Mouse (Mus musculus) gastrocnemius, adult 8-10 months (tissue): ENCODE measurements around the gene Ago3. TPM values are rescaled to one million over a fixed set of nuclear protein-coding genes. Genes with fewer than 3 reads are reported as not detected.

ENCODE experiments used
- total RNA-seq, 4 experiments: library from RNA; stranded (reverse); gene quantifications; 2 replicates each; pipeline ENCODE4 v1.2.4; 2022

Ago3 gene
- total RNA-seq, 4 experiments from 2014 or later = 6.8 to 11.5 (median 8.0) TPM

Other genes starting within 250 kb of the Ago3 start
- gene Thrap3, start 226.8 kb downstream of the Ago3 start, total RNA-seq = 100 to 1,000 TPM in 3 of 4 experiments, 10 to 100 TPM in 1; 95.8 to 107 (median 105) TPM
- gene Map7d1, start 173.2 kb downstream of the Ago3 start, total RNA-seq = 100 to 1,000 TPM; 138 to 195 (median 173) TPM
- gene Trappc3, start 167.2 kb downstream of the Ago3 start, total RNA-seq = 10 to 100 TPM; 19.7 to 23.2 (median 22.3) TPM
- 1 to 10 TPM in 2 of 4 experiments, under 1 TPM in 2; 0.46 to 1.6 (median 1.1) TPM for gene Col8a2, start 142.8 kb downstream of the Ago3 start, total RNA-seq
- gene Adprhl2, start 107.9 kb downstream of the Ago3 start, total RNA-seq = 1 to 10 TPM; 8.1 to 9.5 (median 9.0) TPM
- gene Tekt2, start 103.9 kb downstream of the Ago3 start, total RNA-seq = under 1 TPM in 3 of 4 experiments, not detected in 1; 0.17 to 0.87 (median 0.40) TPM
- gene Ago1, start 39.0 kb upstream of the Ago3 start, total RNA-seq = 1 to 10 TPM; 5.1 to 6.8 (median 6.0) TPM
- gene Ago4, start 103.9 kb upstream of the Ago3 start, total RNA-seq = 1 to 10 TPM; 4.8 to 6.6 (median 5.5) TPM
- gene Clspn, start 127.4 kb upstream of the Ago3 start, total RNA-seq = under 1 TPM in 1 of 4 experiments, not detected in 3; 0.10 TPM
- 10 to 100 TPM; 23.3 to 32.6 (median 27.5) TPM for gene 5730409E04Rik, start 180.3 kb upstream of the Ago3 start, total RNA-seq
- gene Psmb2, start 248.1 kb upstream of the Ago3 start, total RNA-seq = 10 to 100 TPM; 71.8 to 91.6 (median 87.9) TPM